Mouse (Mus musculus): ENCODE results near the gene Fbxo24. TPM values are rescaled to one million over a fixed set of nuclear protein-coding genes. Genes with fewer than 3 reads are reported as not detected.
"Not testable (repeated sequence)": the region's sequence is repeated elsewhere in the genome, so short reads cannot be mapped to it uniquely, and the experiment has no call there.

Gene Fbxo24
- total and polyA plus RNA-seq, 2 experiments: 0.05 TPM; not detected in 1

DNA sequence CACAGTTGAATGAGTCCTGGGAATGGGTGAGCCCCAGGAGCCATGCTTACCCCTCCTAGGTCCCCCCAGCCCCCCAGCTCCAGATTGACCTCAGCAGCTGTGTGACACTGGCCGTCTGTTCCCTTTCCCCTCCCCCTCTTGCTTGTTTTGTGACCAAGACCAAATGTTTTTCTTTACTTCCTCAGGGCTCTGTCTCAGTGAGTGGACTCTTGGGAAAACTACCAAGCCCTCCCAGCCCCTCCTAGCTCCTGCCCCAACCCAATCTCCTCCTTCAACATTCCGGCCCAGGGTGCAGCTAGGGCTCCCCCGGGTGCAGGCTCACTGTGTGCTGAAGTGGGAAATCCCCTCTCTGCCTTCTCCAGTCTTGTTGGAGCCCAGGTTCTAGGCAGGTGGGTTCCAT lies 1.8 kb upstream of the Fbxo24 start:
- Histone ChIP-seq H3K4me3 (ENCODE audit: insufficient read depth, low read depth, low read length) (peak overlapping the region; percentile 43), H3K9ac (ENCODE audit: low read depth, low read length) (peak overlapping the region; percentile 29), H3K27me3 (ENCODE audit: control insufficient read depth, insufficient read depth, low read length) (no peaks in the 10 kb centered on the region), H3K4me1 (ENCODE audit: control insufficient read depth, insufficient read depth, low read length) (no peaks in the 10 kb centered on the region), H3K36me3 (ENCODE audit: control insufficient read depth, insufficient read depth, low read length) (peaks cover 2% of the 10 kb centered on the region; the same call in 1 of the 2 replicates), H3K27ac (replicated peaks; ENCODE audit: insufficient read depth, low read depth, low read length) (peak overlapping the region; percentile 71), H3K79me2 (ENCODE audit: control insufficient read depth, insufficient read depth, low read length) (peaks cover 6% of the 10 kb centered on the region; the same call in 1 of the 2 replicates)
- DNase-seq (ENCODE audit: extremely low read depth, low read depth, low spot score): no peak
- no peak for TF ChIP-seq CTCF (IDR thresholded peaks at IDR 0.05; ENCODE audit: low read depth, low read length)
- TF ChIP-seq POLR2A (IDR thresholded peaks at IDR 0.05; ENCODE audit: extremely low read depth, insufficient read depth, low read length): no peak
- 65% methylated on average over 3 of the region's 3 CpGs for WGBS

DNA sequence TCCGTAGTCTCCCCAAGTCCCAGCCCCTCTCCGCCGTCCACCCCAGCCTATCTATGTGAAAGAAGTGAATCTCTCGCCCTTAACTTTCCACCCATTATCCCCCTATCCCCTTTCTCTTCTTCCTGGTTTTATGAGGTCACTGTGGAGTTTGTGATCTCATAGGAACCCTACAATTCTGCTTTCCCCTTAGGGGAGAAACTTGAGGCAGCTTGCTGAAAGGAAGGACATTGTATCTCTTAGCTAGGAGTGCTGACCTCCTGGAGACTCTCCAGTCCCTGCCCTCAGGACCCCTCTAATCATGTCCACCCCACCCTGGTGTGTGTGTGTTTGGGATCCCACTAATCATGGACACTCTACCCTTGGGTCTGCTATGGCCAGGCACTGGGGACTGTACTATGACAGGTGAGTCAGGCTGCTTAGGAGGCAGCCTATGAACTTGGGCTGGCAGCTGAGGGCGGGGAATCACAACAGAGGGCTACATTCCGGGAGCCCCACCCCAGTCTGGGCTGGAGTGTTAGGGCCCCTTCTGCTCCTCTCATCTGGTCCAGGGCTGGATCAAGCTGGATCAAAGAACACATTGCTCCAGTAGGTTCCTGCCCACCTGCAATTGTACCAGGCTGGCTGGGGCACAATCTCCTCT lies 1.2 kb upstream of the Fbxo24 start:
- WGBS: 25% methylated on average over 6 of the region's 6 CpGs
- Histone ChIP-seq H3K4me1 (ENCODE audit: control insufficient read depth, insufficient read depth, low read length) (no peaks in the 10 kb centered on the region), H3K27me3 (ENCODE audit: control insufficient read depth, insufficient read depth, low read length) (no peaks in the 10 kb centered on the region), H3K27ac (replicated peaks; ENCODE audit: insufficient read depth, low read depth, low read length) (peak overlapping the region; percentile 33), H3K4me3 (ENCODE audit: insufficient read depth, low read depth, low read length) (peak overlapping the region; percentile 84), H3K36me3 (ENCODE audit: control insufficient read depth, insufficient read depth, low read length) (peaks cover under 1% of the 10 kb centered on the region; the same call in 1 of the 2 replicates), H3K79me2 (ENCODE audit: control insufficient read depth, insufficient read depth, low read length) (peaks cover 6% of the 10 kb centered on the region; the same call in 1 of the 2 replicates), H3K9ac (ENCODE audit: low read depth, low read length) (peak overlapping the region; percentile 11)
- no peak for DNase-seq (ENCODE audit: extremely low read depth, low read depth, low spot score)
- TF ChIP-seq CTCF (IDR thresholded peaks at IDR 0.05; ENCODE audit: low read depth, low read length) (no peak), POLR2A (IDR thresholded peaks at IDR 0.05; ENCODE audit: extremely low read depth, insufficient read depth, low read length) (no peak)

DNA sequence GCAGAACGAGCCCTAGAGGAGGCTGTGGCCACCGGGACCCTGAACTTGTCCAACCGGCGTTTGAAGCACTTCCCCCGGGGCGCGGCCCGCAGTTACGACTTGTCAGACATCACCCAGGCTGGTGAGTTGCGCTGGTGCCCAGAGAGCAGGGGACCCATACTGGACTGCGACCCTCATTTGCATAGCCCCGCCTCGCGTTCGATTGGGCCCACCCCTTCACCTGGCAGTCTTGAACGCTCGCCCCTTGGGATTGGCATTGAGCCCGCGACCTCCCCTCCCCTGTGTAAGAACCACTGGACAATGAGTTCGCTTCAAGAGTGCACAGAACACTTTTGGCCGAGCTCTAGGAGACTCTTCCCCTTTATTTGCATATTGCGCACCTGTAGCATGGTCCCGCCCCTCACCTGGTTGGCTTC lies 512 bp upstream of the Fbxo24 start:
- H3K27ac ChIP-seq (replicated peaks; ENCODE audit: insufficient read depth, low read depth, low read length): peak overlapping the region; percentile 71
- H3K9ac ChIP-seq (ENCODE audit: low read depth, low read length): peak overlapping the region; percentile 92
- no peaks in the 10 kb centered on the region for H3K4me1 ChIP-seq (ENCODE audit: control insufficient read depth, insufficient read depth, low read length)
- peak overlapping the region; percentile 84 for H3K4me3 ChIP-seq (ENCODE audit: insufficient read depth, low read depth, low read length)
- no peaks in the 10 kb centered on the region for H3K36me3 ChIP-seq (ENCODE audit: control insufficient read depth, insufficient read depth, low read length)
- H3K27me3 ChIP-seq (ENCODE audit: control insufficient read depth, insufficient read depth, low read length): no peaks in the 10 kb centered on the region
- under 1% methylated on average over 23 of the region's 23 CpGs for WGBS
- TF ChIP-seq POLR2A (IDR thresholded peaks at IDR 0.05; ENCODE audit: extremely low read depth, insufficient read depth, low read length) (no peak), CTCF (IDR thresholded peaks at IDR 0.05; ENCODE audit: low read depth, low read length) (no peak)
- DNase-seq (ENCODE audit: extremely low read depth, low read depth, low spot score): peak; percentile 44
- peaks cover 6% of the 10 kb centered on the region; the same call in 1 of the 2 replicates for H3K79me2 ChIP-seq (ENCODE audit: control insufficient read depth, insufficient read depth, low read length)

DNA sequence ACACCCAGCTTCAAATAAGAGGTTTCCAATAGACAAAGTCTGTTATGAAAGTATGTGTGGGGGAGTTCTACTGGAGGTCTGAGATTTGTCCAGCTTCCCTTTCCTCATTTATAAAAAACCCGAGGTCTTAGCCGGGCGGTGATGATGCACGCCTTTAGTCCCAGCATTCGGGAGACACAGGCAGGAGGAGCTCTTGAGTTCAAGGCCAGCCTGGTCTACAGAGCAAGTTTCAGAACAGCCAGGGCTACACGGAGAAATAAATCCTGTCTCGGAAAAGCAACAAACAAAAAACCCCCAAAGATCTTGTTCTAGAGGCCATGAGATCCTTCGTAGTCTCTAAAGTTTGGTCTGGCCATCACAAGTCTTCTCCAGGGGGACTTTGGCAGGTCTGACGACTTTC lies 811 bp downstream of the Fbxo24 start:
- 3% methylated on average over 9 of the region's 9 CpGs for WGBS
- no peaks in the 10 kb centered on the region for H3K36me3 ChIP-seq (ENCODE audit: control insufficient read depth, insufficient read depth, low read length)
- TF ChIP-seq POLR2A (IDR thresholded peaks at IDR 0.05; ENCODE audit: extremely low read depth, insufficient read depth, low read length) (no peak), CTCF (IDR thresholded peaks at IDR 0.05; ENCODE audit: low read depth, low read length) (no peak)
- H3K4me3 ChIP-seq (ENCODE audit: insufficient read depth, low read depth, low read length): peak overlapping the region; percentile 53
- no peaks in the 10 kb centered on the region for H3K4me1 ChIP-seq (ENCODE audit: control insufficient read depth, insufficient read depth, low read length)
- peak; percentile 27 for DNase-seq (ENCODE audit: extremely low read depth, low read depth, low spot score)
- H3K9ac ChIP-seq (ENCODE audit: low read depth, low read length): peak overlapping the region; percentile 54
- peak overlapping the region; percentile 43 for H3K27ac ChIP-seq (replicated peaks; ENCODE audit: insufficient read depth, low read depth, low read length)
- H3K27me3 ChIP-seq (ENCODE audit: control insufficient read depth, insufficient read depth, low read length): no peaks in the 10 kb centered on the region
- H3K79me2 ChIP-seq (ENCODE audit: control insufficient read depth, insufficient read depth, low read length): peaks cover 6% of the 10 kb centered on the region; the same call in 1 of the 2 replicates

DNA sequence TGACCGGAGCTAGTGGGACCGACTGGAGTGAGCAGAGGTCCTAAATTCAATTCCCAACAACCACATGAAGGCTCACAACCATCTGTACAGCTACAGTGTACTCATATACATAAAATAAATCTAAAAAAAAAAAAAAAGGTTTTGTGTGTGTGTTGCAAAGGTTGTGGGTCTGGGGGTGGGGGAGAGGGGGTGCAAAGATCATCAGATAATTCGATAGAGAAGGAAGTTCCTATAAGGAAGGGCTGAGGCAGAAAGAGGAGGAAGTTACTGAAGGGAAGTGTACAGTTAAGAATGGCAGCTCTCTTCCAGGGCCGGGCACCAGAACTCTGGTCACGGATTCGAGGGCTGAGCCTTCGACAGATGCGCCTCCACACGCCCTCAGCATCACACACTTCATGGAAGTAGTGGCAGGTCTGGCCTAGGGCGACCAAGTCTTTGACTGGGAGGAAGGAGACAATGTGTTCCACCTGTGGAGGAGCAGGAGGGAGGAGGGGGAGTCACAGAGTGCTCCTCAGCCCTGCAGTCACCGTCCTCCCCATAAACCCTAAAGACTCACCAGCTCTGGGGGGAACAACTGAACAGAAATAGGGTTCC lies 4.8 kb downstream of the Fbxo24 start:
- Histone ChIP-seq H3K9ac (ENCODE audit: low read depth, low read length) (no peak overlapping the region), H3K27ac (replicated peaks; ENCODE audit: insufficient read depth, low read depth, low read length) (no peak overlapping the region), H3K79me2 (ENCODE audit: control insufficient read depth, insufficient read depth, low read length) (no peaks in the 10 kb centered on the region), H3K4me3 (ENCODE audit: insufficient read depth, low read depth, low read length) (no peak overlapping the region), H3K36me3 (ENCODE audit: control insufficient read depth, insufficient read depth, low read length) (no peaks in the 10 kb centered on the region), H3K4me1 (ENCODE audit: control insufficient read depth, insufficient read depth, low read length) (no peaks in the 10 kb centered on the region), H3K27me3 (ENCODE audit: control insufficient read depth, insufficient read depth, low read length) (no peaks in the 10 kb centered on the region)
- DNase-seq (ENCODE audit: extremely low read depth, low read depth, low spot score): no peak
- 79% methylated on average over 11 of the region's 11 CpGs for WGBS
- TF ChIP-seq CTCF (IDR thresholded peaks at IDR 0.05; ENCODE audit: low read depth, low read length): no peak
- no peak for TF ChIP-seq POLR2A (IDR thresholded peaks at IDR 0.05; ENCODE audit: extremely low read depth, insufficient read depth, low read length)

DNA sequence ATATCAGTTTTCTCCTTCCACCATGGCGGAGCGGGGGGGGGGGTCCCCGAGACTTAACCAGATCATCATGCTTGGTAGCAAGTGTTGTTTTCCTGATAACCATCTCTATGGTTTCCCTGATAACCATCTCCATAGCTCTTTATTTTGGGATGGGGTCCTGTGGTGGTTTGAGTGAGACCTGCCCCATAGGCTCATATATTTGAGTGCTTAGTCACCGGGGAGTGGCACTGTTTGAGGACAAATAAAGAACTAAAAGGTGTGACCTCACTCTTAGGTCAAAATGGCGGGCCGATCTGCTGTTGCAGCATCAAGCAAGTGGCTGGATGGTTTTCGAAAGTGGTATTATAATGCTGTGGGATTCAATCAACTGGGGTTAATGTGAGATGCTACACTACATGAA lies 13.5 kb downstream of the Fbxo24 start:
- TF ChIP-seq CTCF (IDR thresholded peaks at IDR 0.05; ENCODE audit: low read depth, low read length): no peak
- no peak for TF ChIP-seq POLR2A (IDR thresholded peaks at IDR 0.05; ENCODE audit: extremely low read depth, insufficient read depth, low read length)
- Histone ChIP-seq H3K4me1 (ENCODE audit: control insufficient read depth, insufficient read depth, low read length) (peaks cover 8% of the 10 kb centered on the region), H3K27me3 (ENCODE audit: control insufficient read depth, insufficient read depth, low read length) (peaks cover 5% of the 10 kb centered on the region), H3K9ac (ENCODE audit: low read depth, low read length) (no peak overlapping the region), H3K36me3 (ENCODE audit: control insufficient read depth, insufficient read depth, low read length) (no peaks in the 10 kb centered on the region), H3K4me3 (ENCODE audit: insufficient read depth, low read depth, low read length) (no peak overlapping the region), H3K79me2 (ENCODE audit: control insufficient read depth, insufficient read depth, low read length) (no peaks in the 10 kb centered on the region), H3K27ac (replicated peaks; ENCODE audit: insufficient read depth, low read depth, low read length) (no peak overlapping the region)
- no peak for DNase-seq (ENCODE audit: extremely low read depth, low read depth, low spot score)
- 73% methylated on average over 7 of the region's 7 CpGs for WGBS

DNA sequence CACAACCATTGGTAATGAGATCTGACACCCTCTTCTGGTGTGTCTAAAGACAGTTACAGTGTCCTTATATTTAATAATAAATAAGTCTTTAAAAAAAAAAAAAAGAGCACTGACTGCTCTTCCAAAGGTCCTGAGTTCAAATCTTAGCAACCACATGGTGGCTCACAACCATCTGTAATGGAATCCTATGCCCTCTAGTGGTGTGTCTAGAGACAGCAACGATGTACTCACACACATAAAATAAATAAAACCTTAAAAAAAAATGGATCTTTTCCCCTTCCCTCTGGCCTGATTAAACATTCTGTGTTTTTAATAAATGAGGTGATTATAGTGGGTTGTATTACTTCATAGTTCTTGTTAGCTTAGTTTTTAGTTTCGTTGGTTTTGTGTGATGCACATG lies 13.9 kb downstream of the Fbxo24 start:
- not testable (repeated sequence) for H3K27ac ChIP-seq (replicated peaks; ENCODE audit: insufficient read depth, low read depth, low read length); H3K4me3 ChIP-seq (ENCODE audit: insufficient read depth, low read depth, low read length); DNase-seq (ENCODE audit: extremely low read depth, low read depth, low spot score); H3K27me3 ChIP-seq (ENCODE audit: control insufficient read depth, insufficient read depth, low read length); H3K36me3 ChIP-seq (ENCODE audit: control insufficient read depth, insufficient read depth, low read length); H3K79me2 ChIP-seq (ENCODE audit: control insufficient read depth, insufficient read depth, low read length); H3K9ac ChIP-seq (ENCODE audit: low read depth, low read length)
- WGBS: 88% methylated on average over 2 of the region's 2 CpGs
- peaks cover 11% of the 10 kb centered on the region for H3K4me1 ChIP-seq (ENCODE audit: control insufficient read depth, insufficient read depth, low read length)
